Mouse (Mus musculus) MN1 (cell line): ENCODE measurements around the gene Smim10l1.

Experiments used
- DNase-seq: peaks from one replicate; pipeline ENCODE4 v3.0.0-alpha.2; 2016; ENCODE audit warnings: low spot score

Gene Smim10l1

GRCm38 (mm10) chr6:133104609-133104921, at the start of gene Smim10l1:
Gene Smim10l1, plus strand, starts transcription at chr6:133104909.
- DNase-seq: no peak

- no peak for DNase-seq
These were observed 49.0 kb upstream of the Smim10l1 start, which contains the start of gene Tas2r140 for GRCm38 (mm10) chr6:133055716-133056115. Gene Tas2r140, minus strand, starts transcription at chr6:133055816.

GRCm38 (mm10) chr6:133092226-133092625, 12.5 kb upstream of the Smim10l1 start:
- DNase-seq: no peak

- DNase-seq: no peak
These were observed 2.3 kb upstream of the Smim10l1 start for GRCm38 (mm10) chr6:133102430-133102829.

- DNase-seq: peak; percentile 97
These were observed 482 bp downstream of the Smim10l1 start for GRCm38 (mm10) chr6:133104922-133105859.
